Mouse (Mus musculus) c-Kit-positive CD71-positive TER-119-positive erythroid progenitor cells, embryonic 14.5 days (primary cell): ENCODE measurements around the gene Dnmt3b.
"Not testable (repeated sequence)": the region's sequence is repeated elsewhere in the genome, so short reads cannot be mapped to it uniquely, and the experiment has no call there.

Experiments
- DNase-seq: peaks from one replicate; pipeline ENCODE4 v3.0.0-alpha.2; 2013; ENCODE audit warnings: low spot score

Dnmt3b gene

DNA sequence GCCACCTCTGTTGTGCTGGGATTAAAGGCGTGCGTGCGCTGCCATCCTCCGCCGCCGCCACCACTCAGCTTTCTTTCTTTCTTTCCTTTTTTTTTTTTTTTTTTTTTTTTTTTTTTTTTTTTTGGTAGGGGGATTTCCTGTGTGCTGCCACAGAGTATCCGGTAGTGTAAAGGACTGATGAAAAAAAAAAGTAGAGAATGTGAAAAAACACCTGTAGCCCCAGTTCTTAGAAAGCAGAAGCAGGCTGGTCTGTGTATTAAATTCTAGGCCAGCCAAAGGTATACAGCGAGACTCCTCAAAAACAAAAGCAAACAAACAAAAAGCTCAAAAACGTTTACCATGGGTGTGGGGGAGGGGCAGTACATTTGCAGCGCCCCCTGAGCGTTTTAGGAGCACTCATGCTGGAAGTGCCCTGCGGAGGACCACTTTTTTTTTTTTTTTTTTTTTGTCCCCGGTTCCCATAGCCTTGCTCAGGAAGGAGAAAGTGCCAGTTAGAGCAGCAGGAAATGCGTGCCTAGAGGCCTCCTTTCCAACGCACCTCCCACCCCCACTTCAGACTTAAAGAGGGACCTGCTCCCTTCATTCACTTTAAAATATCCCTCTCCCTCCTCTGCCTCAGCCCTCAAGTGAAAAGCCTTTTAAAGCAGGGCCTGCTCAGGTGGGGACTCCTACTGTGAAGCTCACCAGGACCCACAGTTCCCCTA is 10.1 kb upstream of the Dnmt3b start:
- DNase-seq: no peak

DNA sequence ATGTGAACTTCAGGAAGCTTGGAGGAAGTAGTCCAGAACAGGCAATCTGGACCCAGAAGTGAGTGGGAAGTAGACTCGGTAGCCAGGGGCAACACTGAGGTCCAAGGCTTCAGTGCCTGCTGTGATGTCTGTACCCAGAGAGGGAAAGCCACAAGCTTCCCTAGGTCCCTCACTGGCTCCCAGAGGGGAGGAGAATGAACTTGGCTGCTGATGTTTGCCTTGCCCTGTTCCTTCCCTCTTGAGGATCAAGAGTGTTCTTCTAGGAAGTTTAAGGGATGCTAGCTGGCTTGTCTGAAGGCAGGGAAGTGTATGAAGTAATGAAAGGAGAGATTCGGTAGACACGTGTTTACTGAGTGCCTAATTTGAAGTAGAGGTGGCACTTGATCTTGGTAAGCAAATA is 6.8 kb upstream of the Dnmt3b start:
- no peak for DNase-seq

DNA sequence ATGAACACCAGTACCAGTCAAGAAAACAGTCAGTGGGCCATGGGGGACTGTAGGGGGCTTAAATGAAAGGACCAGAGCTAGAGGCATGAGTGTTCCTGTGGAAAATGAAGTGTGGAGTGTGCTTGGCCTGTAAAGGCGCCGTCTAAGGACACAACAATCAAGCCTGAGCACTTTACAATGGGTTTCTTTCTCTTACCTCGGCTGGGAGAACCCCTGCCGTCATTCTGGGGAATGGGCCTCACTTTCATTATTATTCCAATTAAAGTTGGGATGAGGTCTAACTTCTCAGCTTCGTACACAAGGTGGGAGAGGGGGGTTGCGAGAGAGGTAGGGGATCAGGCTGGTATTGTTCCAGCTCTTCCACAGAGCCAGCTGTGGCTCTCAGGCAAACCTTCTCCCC is 6.3 kb upstream of the Dnmt3b start:
- DNase-seq: no peak

DNA sequence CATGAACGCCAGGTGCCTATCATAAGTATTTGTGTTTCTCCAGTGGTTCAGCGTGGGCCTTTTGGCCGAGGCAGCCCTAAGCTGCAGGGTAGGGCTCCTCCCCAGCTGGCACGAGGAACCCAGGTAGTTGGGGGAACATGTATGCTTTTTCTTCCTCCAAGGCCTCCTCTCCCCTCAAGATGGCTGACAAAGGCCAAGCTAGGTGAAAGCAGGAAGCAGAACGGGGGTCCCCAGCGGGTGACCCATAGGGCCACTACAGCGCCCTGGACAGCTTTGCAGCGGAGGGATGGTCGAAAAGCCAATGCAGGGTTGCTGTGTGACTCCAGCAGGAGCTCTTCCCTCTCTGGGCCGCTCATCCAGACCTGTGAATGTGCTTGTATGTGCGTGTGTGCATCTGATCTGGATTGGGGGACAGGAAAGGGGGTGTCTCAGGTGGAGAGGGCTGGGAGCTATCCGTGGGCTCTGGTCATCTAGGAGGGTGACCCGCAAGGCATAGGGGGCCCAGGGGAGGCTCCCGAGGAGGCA is 415 bp upstream of the Dnmt3b start:
- DNase-seq: no peak

DNA sequence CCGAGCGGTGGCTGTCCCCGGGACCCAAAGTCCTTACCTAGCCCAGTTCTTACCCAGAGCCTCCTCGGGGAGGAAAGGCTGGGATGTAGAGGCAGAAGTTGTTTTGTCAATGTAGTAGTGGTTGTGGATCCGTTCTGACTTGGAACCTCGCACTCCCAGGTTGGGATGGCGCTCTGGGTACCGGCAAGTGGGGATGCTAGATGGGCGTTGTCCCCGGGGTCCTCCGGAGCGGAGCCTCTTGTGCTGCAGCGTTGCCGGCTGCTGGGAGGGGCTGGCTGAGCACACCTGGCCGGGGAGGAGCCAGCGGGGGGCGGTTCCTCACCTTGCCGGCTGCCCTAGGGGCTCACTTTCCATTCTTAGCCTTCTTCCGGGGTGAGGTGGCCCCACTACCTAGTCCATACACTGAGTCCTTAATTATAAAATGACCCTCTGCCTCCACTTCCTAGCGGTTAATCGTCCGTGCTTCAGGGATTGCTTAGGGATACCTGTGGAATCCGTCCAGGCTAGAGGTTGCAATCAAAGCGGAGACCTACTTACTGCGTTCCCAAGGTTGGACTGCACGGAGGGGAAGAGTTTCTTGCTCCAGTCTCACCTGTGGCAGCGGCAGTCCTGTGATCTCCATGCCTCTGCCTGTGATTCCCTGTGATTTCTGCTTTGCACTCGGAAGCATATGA is 901 bp downstream of the Dnmt3b start:
- DNase-seq: no peak

DNA sequence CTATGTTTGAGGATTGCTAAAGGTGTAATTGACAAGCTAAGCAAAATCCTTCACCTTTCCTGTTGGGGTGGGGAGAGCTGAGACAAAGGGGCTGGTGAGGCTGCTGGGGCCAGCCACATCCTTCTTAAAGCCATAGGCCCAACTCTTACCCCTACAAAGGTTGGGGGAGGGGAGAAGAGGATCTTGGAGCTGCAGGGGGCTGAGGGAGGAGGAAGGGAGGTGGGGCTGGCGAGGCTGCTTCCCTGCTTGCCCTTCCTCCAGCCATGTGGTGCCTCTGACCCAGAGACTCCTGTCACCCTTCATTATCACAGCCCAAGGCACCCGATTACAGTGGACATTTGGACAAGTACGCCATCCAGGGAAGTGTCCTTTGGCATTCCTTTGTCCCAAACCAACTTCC is 2.4 kb downstream of the Dnmt3b start:
- DNase-seq: no peak

DNA sequence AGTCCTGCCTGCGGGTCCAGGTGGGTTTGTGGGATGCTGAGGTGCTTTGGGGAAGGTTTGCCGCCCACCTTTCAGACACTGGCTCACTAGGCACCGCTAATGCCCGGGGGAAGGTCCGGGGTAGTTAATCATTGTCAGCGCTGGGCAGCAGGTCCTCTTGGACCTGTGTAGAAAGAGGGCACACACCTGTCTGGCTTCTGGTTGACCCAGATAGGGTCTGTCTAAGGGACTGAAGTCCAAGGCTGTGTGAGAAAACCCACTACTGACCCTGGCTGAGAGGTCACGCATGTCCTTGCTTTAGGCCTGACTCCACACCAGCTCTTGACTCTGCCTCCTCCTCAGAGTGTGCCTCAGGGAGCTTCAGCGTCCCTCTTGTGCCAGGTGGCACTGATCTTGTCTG is 8.4 kb downstream of the Dnmt3b start:
- not testable (repeated sequence) for DNase-seq

DNA sequence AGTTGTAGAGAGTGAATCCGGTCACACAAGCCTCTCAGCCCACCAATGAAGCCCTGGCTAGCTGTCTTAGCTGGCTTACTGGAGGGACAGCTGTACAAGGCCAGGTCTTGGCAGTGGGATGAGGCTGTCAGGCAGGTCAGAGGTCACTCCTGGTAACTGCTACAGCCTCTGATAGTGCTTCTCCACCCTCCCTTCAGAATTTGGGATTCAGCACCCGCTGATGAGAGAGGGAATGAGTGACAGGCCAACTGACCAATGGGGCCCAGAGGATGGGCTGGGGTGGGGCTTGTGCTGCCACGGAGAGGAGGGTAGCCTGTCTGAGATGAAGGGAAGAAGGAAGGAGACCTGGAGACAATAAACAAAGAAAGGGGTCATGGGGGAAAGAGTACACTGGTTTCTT is 11.4 kb downstream of the Dnmt3b start:
- DNase-seq: no peak

DNA sequence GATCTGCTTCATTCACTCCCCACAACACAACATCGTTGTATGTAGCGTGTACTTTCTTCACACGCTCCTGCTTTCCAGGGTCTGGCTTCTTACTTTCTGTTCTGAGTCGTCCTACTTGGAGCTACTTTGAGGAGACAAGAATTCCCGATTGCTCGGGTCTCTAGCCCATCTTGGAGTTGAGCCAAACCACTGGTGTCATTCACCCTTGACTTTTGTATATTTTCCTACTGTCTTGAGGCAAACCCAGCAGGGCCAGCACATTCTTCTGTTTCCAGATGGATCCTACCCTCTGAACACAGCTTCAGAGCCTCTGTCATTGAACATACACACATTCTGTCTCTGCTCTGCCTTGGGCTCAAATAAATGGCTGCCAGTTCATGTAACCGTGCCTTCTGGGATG is 16.2 kb downstream of the Dnmt3b start:
- DNase-seq: no peak

DNA sequence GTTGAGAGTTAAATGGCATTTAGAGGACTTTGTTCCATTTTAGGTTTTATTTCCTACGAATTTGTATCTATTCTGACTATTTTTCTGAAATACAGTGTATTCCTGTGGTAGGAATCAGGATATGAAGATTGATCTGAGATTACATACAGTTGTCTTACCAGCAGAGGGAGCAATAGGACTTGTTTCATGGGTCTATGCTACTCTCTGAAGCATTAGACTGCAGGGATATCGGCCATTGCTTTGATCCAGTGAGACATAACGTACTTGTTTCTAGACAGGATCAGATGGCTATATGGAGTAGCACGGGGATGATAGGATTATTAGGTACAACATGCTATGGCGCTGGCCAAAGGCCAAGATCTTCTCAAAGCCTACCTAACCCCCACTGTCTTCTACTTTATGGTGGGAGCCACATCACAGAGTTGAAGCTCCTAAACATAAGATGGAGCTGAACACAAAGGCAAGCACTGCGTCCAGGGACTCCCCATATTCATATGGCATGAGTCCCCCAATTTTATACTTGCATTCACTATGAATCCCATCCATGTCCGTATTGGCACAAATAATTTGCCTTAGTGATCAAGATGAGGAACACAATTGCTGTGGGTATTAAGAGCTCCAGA is 19.6 kb downstream of the Dnmt3b start:
- DNase-seq: peak; percentile 45

DNA sequence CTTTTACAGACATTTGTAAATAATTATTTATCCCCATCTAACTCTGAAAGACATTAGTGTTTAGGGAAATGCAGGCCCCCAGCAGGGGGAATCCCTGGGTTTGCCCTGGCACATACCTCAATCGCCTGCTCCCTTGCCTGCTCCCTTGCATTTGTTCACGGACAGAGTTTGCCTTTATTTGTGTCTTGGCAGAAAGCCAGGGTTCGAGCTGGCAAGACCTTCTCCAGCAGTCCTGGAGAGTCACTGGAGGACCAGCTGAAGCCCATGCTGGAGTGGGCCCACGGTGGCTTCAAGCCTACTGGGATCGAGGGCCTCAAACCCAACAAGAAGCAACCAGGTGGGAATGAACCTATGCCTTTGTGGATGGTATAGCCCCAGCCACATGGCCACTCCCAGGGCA is 20.9 kb downstream of the Dnmt3b start:
- DNase-seq: no peak

DNA sequence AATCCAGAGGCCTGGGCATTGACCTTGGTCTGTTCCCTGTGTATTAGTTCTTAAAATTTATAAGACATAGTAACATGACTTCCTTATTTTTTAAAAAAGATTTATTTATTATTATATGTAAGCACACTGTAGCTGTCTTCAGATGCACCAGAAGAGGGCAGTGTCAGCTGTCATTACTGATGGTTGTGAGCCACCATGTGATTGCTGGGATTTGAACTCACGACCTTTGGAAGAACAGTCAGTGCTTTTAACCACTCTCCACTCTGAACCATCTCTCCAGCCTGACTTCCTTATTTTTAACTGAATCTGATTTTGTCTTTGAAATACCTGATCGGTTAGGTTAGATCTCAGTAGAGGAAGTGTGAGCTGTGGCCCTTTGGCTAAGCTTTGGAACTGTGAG is 23.4 kb downstream of the Dnmt3b start:
- DNase-seq: no peak

DNA sequence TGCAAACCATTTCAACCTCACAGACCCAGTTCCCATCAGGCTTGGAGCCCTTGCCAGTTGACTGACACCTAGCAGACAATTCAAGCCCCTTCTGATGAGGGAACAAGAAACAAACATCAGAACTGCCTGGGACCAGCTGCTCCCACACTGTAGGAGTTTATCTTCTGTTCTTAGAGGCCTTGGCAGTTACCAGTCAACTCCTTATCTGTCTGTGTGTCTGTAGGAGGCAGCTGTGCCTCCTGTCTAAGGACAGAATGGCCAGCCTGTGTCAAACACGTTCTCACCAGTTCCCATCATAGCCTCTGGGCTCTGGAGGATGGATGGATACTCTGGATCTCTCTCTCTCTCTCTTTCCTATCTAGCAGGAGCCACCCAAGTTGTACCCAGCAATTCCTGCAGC is 26.1 kb downstream of the Dnmt3b start:
- not testable (repeated sequence) for DNase-seq

DNA sequence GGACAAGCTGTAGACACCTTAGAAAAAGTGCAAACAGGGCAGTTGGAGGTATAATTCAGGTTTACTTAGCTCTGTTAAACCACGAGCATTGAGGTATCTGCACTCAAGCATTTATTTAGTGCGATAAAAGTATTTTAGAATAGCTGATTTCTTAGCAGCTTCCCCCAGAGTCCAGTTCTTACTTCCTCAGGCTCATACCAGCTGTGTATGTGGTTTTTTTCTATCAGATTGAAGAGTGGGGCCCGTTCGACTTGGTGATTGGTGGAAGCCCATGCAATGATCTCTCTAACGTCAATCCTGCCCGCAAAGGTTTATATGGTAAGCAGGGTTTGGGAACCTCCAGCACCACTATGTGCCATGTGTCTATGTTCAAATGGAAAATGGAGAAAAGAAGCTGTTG is 27.7 kb downstream of the Dnmt3b start:
- no peak for DNase-seq

DNA sequence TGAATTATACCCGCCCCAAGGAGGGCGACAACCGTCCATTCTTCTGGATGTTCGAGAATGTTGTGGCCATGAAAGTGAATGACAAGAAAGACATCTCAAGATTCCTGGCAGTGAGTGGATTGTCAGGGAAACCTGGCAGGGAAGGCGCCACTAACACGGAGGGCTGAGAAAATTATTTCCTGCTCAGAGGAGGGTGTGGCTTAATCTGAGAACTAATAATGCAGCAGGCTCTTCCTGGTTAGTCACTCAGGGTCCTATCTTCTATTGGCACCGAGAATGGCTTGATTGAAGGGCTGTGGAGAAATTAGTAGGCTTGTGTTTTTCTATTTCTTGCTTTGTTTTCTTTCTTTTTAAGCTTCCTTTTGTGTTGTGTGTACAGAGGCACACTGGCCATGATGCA is 28.3 kb downstream of the Dnmt3b start:
- DNase-seq: no peak

DNA sequence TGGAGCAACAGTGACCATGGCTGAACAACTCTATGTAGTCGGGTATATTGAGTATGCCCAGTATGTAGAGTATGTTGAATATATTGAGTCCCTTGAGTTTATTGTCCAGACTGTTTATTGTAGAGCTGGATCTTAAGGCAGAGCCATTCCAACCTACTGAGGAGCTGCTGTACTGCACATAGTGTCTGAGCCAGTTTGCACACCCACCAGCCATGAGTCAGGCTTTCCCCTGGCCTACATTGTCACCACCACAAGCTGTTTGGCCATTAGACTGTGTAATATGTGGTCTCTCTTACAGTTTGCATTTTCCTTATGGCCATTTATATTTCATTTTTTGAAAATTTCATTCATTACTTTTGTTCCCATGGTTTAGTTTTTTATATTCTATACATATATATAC is 30.7 kb downstream of the Dnmt3b start:
- no peak for DNase-seq

DNA sequence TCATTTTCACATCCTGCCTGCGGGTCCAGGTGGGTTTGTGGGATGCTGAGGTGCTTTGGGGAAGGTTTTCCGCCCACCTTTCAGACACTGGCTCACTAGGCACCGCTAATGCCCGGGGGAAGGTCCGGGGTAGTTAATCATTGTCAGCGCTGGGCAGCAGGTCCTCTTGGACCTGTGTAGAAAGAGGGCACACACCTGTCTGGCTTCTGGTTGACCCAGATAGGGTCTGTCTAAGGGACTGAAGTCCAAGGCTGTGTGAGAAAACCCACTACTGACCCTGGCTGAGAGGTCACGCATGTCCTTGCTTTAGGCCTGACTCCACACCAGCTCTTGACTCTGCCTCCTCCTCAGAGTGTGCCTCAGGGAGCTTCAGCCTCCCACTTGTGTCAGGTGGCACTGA is 44.2 kb downstream of the Dnmt3b start:
- not testable (repeated sequence) for DNase-seq

DNA sequence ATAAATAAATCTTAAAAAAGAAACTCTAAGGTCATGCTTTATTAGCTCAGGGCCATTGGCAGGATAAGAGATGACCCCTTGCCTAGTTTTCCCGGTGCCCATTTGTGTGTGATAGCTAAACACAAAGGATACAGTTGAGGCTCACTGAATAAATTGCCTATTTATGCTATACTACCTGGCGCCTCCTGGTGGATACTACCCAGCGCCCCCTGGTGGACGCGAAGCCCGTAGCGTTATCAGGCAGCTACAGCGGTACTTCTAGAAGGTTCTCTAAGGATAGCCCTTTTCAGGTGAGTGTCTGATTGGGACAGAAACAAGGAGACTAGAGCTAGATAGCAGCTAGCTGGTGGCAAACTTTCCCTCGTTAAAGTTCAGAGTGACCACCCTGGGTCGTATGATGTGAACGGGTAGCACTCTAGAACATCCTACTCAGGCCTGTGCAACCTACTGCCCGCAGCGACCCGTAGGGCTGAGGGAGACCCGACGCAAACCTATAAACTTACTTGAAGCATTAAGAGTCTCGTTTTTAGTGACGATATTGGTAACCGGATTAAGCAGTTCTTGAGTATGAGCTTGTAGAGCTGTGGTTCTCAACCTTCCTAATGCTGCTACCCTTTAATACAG is 45.3 kb downstream of the Dnmt3b start:
- DNase-seq: peak; percentile 72

DNA sequence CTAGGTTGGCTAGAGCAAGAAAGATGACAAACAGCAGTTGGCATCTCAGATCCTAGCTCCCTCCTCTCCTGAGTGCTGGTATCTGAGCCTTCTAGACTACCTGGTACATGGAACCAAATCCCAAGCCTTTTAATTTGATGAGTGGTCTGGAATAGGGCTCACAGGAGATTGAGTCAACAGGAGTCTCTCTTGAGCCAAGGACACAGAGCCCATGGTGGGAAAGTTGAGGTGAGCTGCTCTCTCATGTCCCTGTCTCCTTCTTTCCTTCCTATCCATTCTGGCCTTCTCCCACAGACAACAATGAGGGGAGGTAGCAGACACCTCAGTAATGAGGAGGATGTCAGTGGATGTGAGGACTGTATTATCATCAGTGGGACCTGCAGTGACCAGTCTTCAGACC is 47.1 kb downstream of the Dnmt3b start, which contains the start of gene Dnmt3c:
Gene Dnmt3c (plus strand): TSS at position 301 of the 400 bp plus-strand sequence.
- no peak for DNase-seq

DNA sequence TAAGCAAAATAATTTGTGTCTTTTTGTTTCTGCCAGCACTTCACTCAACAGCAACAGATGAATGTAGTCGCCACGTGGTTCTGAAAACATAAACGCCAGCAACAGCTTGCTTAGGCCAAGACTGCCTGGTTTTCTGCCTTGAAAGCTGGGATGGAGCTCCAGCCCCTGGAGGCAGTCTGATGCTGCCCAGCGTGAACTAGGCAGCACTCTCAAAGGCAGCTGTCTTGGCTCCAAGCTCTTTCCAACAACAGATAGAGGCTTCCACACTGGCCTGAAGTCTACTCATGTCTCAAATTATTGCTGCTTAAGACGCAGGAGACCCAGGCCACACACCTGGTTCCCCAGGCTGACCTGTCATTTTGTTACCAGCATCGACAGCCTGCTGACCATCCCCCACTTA is 54.1 kb downstream of the Dnmt3b start:
- DNase-seq: no peak

DNA sequence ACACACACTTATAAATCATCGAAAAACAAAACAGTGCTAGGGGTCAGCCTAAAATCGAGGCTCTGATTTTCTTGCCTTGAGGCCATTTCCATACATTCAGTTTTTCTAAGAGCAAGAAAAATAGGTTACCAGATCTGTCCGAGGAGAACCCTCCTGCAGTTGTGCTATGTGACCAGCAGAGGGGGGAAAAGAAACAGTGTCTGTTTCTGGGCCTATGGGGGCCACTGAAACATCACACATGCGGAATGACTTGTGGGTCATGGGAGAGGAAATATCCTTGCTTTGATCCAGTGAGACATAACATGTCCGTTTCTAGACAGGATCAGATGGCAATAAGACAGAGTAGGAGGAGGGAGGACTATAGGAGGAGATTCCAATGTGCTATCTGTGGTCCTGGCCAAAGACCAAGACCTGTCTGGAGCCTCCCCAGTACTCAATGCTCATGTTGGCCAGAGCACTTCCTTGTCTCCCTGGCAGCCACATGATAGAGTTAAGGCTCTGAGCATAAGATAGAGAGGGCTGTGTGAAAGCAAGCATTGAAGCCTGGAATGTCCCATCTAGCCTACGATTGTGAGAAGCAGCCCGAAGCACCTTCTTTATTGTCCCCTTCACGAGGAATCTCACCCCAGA is 61.6 kb downstream of the Dnmt3b start:
- DNase-seq: peak; percentile 44

DNA sequence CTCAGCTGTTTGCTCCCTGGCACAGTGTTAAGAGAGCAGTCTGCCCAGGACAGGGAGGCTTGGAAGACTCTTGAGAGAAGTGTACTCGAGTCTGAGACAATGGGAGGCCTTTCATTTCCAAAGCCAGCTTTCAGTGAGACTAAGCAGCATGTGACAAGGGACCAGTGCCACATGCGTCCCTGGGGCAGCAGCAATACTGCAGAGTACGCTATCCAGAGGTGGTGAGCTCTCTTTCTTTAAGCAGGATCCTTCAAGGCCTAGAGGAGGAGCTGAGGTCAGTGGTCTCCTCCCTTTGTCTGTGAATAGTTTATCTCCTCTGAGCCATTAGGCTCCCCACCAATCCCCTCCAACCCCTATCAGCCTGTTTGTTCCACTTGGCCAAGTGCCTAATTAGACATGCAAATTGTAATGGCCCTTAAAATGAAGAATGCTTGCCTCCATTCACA is 63.4 kb downstream of the Dnmt3b start:
- no peak for DNase-seq
